Mouse (Mus musculus) megakaryocyte, embryonic 14.5 days (primary cell): ENCODE data around the gene Phactr1. TPM values are rescaled to one million over a fixed set of nuclear protein-coding genes. Genes with fewer than 3 reads are reported as not detected.

ENCODE experiments used
- H3K27me3 ChIP-seq: replicated peaks from 2 replicates; pipeline ENCODE3; 2012; ENCODE audit warnings: inconsistent platforms
- H3K36me3 ChIP-seq: replicated peaks from 2 replicates; pipeline ENCODE3; 2012; ENCODE audit warnings: low read length, inconsistent platforms, mixed read lengths
- H3K4me1 ChIP-seq: 2 replicates; pipeline ENCODE4 v1.6.1; 2012; ENCODE audit warnings: inconsistent platforms
- H3K4me3 ChIP-seq: replicated peaks from 2 replicates; pipeline ENCODE3; 2012; ENCODE audit warnings: moderate library complexity, mild to moderate bottlenecking, inconsistent platforms
- H3K9me3 ChIP-seq: 2 replicates; pipeline ENCODE4 v1.6.1; 2012; ENCODE audit warnings: inconsistent platforms
- FLI1 ChIP-seq: IDR thresholded peaks from 2 replicates; pipeline ENCODE4 v1.6.1; 2012; ENCODE audit warnings: low read length, inconsistent platforms, mixed read lengths
- GATA1 ChIP-seq: IDR thresholded peaks from 3 replicates; pipeline ENCODE4 v1.6.1; 2012; ENCODE audit warnings: mixed read lengths, low read length, inconsistent platforms, borderline replicate concordance
- polyA plus RNA-seq: library from polyadenylated mRNA; stranded (reverse); fragments of >175 nt; gene quantifications from 2 replicates; pipeline ENCODE4 v1.2.3, GENCODE M21; 2012; ENCODE audit warnings: low replicate concordance; ENCODE audit not compliant: insufficient read depth

Phactr1 gene
- polyA plus RNA-seq: 0.01 TPM in 1 of 2 replicates, not detected in the other

- H3K4me3 ChIP-seq: no peak within 1 kb of the TSS
- H3K36me3 ChIP-seq: no peaks in the 10 kb centered on the region
- TF ChIP-seq GATA1: no peak
- no peak for TF ChIP-seq FLI1
- H3K9me3 ChIP-seq: no peaks in the 10 kb centered on the region
- no peaks in the 10 kb centered on the region for H3K4me1 ChIP-seq
- peaks cover 1% of the 10 kb centered on the region for H3K27me3 ChIP-seq
These were observed at the start of gene Phactr1 for GRCm38 (mm10) chr13:42680391-42680994. Gene Phactr1 (plus strand): TSS chr13:42680623.

- no peak overlapping the region for H3K4me3 ChIP-seq
- no peaks in the 10 kb centered on the region for H3K36me3 ChIP-seq
- TF ChIP-seq FLI1 (no peak), GATA1 (no peak)
- H3K27me3 ChIP-seq: no peaks in the 10 kb centered on the region
- peaks cover 6% of the 10 kb centered on the region; the same call in 1 of the 2 replicates for H3K9me3 ChIP-seq
- no peaks in the 10 kb centered on the region for H3K4me1 ChIP-seq
These were observed 45.5 kb upstream of the Phactr1 start for GRCm38 (mm10) chr13:42634908-42635307.

GRCm38 (mm10) chr13:42650228-42650627 lies 30.2 kb upstream of the Phactr1 start:
- H3K4me3 ChIP-seq: no peak overlapping the region
- no peaks in the 10 kb centered on the region for H3K36me3 ChIP-seq
- TF ChIP-seq GATA1 (no peak), FLI1 (no peak)
- no peaks in the 10 kb centered on the region for H3K9me3 ChIP-seq
- H3K27me3 ChIP-seq: no peaks in the 10 kb centered on the region
- H3K4me1 ChIP-seq: no peaks in the 10 kb centered on the region

- Histone ChIP-seq H3K36me3 (no peaks in the 10 kb centered on the region), H3K27me3 (no peaks in the 10 kb centered on the region), H3K4me3 (no peak overlapping the region), H3K9me3 (no peaks in the 10 kb centered on the region), H3K4me1 (no peaks in the 10 kb centered on the region)
- TF ChIP-seq GATA1: no peak
- TF ChIP-seq FLI1: no peak
These were observed 23.6 kb upstream of the Phactr1 start for GRCm38 (mm10) chr13:42656643-42657315.

GRCm38 (mm10) chr13:42671651-42672290 lies 8.7 kb upstream of the Phactr1 start:
- no peak for TF ChIP-seq FLI1
- TF ChIP-seq GATA1: no peak
- H3K36me3 ChIP-seq: no peaks in the 10 kb centered on the region
- H3K27me3 ChIP-seq: no peaks in the 10 kb centered on the region
- no peaks in the 10 kb centered on the region for H3K4me1 ChIP-seq
- H3K9me3 ChIP-seq: no peaks in the 10 kb centered on the region
- H3K4me3 ChIP-seq: no peak overlapping the region

GRCm38 (mm10) chr13:42681299-42681698 lies 876 bp downstream of the Phactr1 start:
- Histone ChIP-seq H3K9me3 (no peaks in the 10 kb centered on the region), H3K36me3 (no peaks in the 10 kb centered on the region), H3K4me3 (no peak overlapping the region), H3K27me3 (peaks cover 1% of the 10 kb centered on the region), H3K4me1 (no peaks in the 10 kb centered on the region)
- no peak for TF ChIP-seq FLI1
- no peak for TF ChIP-seq GATA1

GRCm38 (mm10) chr13:42684181-42684580 lies 3.8 kb downstream of the Phactr1 start:
- no peaks in the 10 kb centered on the region for H3K4me1 ChIP-seq
- H3K4me3 ChIP-seq: peak overlapping the region; percentile 4
- peaks cover 1% of the 10 kb centered on the region for H3K27me3 ChIP-seq
- H3K36me3 ChIP-seq: no peaks in the 10 kb centered on the region
- TF ChIP-seq FLI1: no peak
- no peak for TF ChIP-seq GATA1
- no peaks in the 10 kb centered on the region for H3K9me3 ChIP-seq

GRCm38 (mm10) chr13:42692233-42692632 lies 11.8 kb downstream of the Phactr1 start:
- Histone ChIP-seq H3K27me3 (no peaks in the 10 kb centered on the region), H3K4me3 (no peak overlapping the region), H3K9me3 (0 out of 2 replicates have a peak, but pooled peaks cover 4% of the 10 kb centered on the region), H3K36me3 (no peaks in the 10 kb centered on the region), H3K4me1 (no peaks in the 10 kb centered on the region)
- TF ChIP-seq GATA1: no peak
- TF ChIP-seq FLI1: no peak

GRCm38 (mm10) chr13:42696641-42697040 lies 16.2 kb downstream of the Phactr1 start:
- H3K4me1 ChIP-seq: no peaks in the 10 kb centered on the region
- no peaks in the 10 kb centered on the region for H3K36me3 ChIP-seq
- no peaks in the 10 kb centered on the region for H3K27me3 ChIP-seq
- TF ChIP-seq GATA1: no peak
- no peak for TF ChIP-seq FLI1
- H3K9me3 ChIP-seq: no peaks in the 10 kb centered on the region
- H3K4me3 ChIP-seq: no peak overlapping the region

- TF ChIP-seq FLI1 (no peak), GATA1 (no peak)
- H3K4me3 ChIP-seq: peak overlapping the region; percentile 23
These were observed 28.7 kb downstream of the Phactr1 start for GRCm38 (mm10) chr13:42709148-42709547.

More at GRCm38 (mm10) chr13:42709148-42709547, 28.7 kb downstream of the Phactr1 start:
- no peaks in the 10 kb centered on the region for H3K36me3 ChIP-seq
- H3K27me3 ChIP-seq: peaks cover 22% of the 10 kb centered on the region
- H3K4me1 ChIP-seq: peaks cover 4% of the 10 kb centered on the region; the same call in 1 of the 2 replicates
- H3K9me3 ChIP-seq: peaks cover 14% of the 10 kb centered on the region; the same call in 1 of the 2 replicates
